Mouse (Mus musculus) embryonic stem cell, embryonic (primary cell): ENCODE measurements around the gene Psme4.

Experiments used
- CTCF ChIA-PET, 4 experiments: fragments of 300-600 bp in 2 of 4; fragments of 350-600 bp in 2 of 4; sonication (Branson Sonifier 250); formaldehyde crosslinking; loops; one replicate each; lab custom pipeline; 2022; ENCODE audit warnings: inconsistent platforms in 2 of 4; lab: Charles Lee
- POLR2A ChIA-PET, 4 experiments: fragments of 300-600 bp in 2 of 4; fragments of 350-600 bp in 2 of 4; sonication (Branson Sonifier 250); formaldehyde crosslinking; loops; one replicate each; lab custom pipeline; 2022; ENCODE audit warnings: antibody characterized with exemption in 4 of 4, inconsistent platforms in 1 of 4; lab: Charles Lee

Psme4 gene

DNA sequence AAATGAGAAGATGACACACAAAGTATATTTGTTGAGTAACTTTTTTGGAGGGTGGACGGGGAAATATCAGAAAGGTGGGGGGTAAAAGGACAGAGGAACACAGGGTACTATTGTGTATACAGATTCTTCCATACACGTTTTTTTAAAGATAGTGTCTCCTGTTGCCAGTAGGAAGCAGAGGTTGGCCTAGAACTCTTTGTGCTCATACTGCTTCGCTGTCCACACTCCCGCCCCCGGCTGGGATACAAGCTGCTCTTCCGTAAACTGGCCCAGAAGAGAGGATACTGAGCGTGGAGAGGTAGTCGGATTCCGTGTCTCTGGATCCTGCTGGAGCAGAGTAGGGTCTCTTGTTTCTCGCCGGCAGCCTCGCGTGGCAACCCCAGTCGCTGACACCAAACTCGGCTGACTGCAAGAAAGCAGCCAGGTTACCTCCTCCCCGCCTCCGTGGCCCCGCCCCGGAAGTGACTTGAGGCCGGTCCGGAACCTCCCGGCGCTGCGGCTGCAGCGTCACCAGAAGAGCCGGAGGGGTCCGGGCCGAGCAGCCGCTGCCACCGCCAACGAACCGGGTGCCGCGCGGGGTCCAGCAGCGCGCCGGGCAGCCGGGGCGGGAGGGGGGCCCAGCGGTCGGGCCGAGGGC is at the start of gene Psme4:
Gene Psme4, plus strand, starts transcription at position 460 of the 637 bp plus-strand sequence.
- ChIA-PET CTCF (no interaction called here), POLR2A (interaction anchor here in 3 of 4 experiments (0.6 to 7.1 kb wide), 23 partner anchors 10 to 122 kb away, joined by 3 to 72 read pairs (median 10); partner anchors contain the start of gene Acyp2 (in 1 of the 3))

DNA sequence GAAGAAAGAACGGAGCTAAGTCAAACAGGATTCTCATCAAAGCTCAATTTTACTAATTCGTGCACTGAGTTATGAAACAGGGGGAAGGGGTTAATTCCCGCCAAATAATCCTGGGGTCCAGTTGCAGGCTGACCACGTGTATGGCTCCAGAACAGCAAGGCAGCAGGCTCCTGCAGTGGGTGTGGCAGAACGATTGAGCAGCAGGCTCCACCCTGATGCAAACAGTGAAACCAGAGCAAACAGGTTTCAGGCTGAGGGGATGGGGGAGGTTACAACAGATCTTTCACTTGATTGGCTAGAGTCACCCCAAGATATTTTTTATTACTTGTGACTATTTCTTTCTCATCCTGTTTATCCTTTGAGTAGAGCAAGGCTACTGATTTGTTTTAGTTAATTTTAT is 48.1 kb upstream of the Psme4 start:
- ChIA-PET CTCF (no interaction called here), POLR2A (interaction anchor here in 2 of 4 experiments (1.0 to 1.9 kb wide), 3 partner anchors 25 to 28 kb away, joined by 3 to 5 read pairs (median 3); no protein-coding TSS in a partner anchor)

DNA sequence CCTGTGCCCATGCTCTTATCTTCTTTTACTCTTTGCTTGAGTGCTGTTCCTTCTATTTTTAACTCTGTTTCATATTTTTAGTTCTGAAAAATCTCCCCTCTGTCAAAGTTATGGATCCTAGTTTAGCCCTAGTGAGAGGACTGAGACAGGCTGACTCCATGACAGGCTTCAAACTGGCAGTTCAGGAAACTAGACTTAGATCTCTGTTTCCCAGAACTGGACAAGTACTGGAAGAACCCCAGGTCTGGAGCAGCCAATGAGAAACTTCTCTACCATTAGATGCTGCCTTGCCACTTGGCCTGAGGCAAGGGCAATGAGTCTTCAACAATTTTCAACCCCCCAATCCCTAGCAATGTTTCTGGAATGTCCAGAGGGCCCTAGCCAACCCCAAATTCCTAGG is 40.8 kb upstream of the Psme4 start:
- ChIA-PET POLR2A (interaction anchor here in 1 of 4 experiments (1.6 to 1.7 kb wide), 2 partner anchors 19 to 20 kb away, joined by 4 to 8 read pairs; no protein-coding TSS in a partner anchor), CTCF (no interaction called here)

DNA sequence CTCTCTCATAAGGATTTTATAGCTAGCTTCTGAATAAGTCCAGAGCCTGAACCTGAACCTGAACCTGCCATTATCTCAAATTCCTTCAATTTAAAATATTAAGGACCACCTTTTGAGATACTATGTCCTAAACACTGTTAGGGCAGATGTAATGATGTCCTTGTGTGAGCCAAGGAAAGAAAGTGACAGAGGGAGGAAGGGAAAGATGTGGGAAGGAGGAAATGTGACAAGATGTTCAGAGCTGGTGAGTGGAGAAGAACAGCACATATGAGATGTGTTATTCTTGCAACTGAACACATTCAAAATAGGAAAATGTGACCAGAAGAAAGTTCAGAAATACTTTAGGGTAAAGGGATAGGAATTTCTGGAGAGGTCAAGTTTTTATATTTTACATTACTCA is 38.1 kb upstream of the Psme4 start:
- POLR2A ChIA-PET, result interaction anchor here in 2 of 4 experiments (0.5 to 1.4 kb wide), 5 partner anchors 11 to 39 kb away, joined by 3 to 10 read pairs (median 3); partner anchors contain the start of gene Psme4 (in 1 of the 2)
- CTCF ChIA-PET, result no interaction called here

DNA sequence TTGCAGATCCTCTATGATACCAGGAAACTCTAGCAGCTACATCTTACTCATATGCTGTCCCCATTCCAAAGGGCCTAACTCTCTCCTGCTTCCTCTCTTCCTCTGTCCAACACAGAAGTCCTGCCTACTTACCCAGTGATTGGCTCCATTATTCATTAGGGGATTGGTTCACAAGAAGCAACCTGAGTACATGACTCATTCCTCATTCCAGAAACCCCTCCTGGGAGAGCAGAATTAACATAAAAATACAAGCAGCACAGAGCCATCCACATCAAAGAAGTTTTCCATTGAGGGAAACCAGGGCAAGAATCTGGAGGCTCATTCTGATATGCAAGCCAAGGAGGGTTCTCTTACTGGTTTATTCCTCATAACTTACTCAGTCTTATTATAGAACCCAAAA is 27.5 kb upstream of the Psme4 start:
- POLR2A ChIA-PET, result interaction anchor here in 1 of 4 experiments (1.2 to 1.5 kb wide), 2 partner anchors 11 to 28 kb away, joined by 3 to 7 read pairs; partner anchors contain the start of gene Psme4
- CTCF ChIA-PET, result no interaction called here

DNA sequence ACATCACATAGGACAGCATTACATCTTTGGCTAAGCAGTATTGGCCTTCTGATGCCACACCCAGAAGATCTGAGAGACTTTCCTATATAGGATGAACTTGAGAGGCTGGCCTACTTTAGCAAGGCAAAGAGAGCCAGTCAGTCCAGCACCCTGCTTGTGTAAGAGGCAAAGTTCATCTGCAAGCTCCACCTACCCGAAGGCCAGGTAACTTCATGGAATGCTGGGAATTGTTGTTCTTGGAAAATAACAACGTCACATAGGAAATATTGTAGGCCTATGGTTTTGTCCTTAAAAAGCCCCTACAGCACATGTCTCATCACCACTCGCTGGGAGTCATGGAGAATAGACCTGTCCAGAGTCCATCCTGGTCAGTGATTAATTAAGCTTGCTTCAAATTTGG is 22.6 kb upstream of the Psme4 start:
- CTCF ChIA-PET, result no interaction called here

DNA sequence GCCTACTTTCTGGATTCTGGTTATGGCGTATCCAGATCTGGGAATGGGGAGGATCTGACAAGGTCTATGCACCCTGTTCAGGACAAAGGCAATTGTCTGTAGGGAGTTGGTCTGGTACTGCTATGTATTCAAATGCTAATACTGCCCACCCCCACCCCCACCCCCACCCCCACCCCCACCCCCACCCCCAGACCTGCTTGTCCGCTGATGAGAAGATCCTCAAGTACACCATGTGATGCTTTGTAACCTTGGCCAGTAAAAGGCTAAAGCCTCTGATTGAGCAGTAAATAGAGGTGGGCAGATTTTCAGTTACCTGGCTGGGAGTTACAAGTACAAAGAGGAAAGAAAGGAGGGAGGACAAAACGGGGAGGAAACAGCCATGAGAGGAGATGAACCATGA is 21.9 kb upstream of the Psme4 start:
- POLR2A ChIA-PET, result interaction anchor here in 3 of 4 experiments (0.6 to 5.7 kb wide), 38 partner anchors 11 to 1233 kb away, joined by 3 to 72 read pairs (median 6); partner anchors contain the start of genes Psme4 (in 3 of the 3), Acyp2 (in 2 of the 3), Asb3 (in 1 of the 3) and Gpr75 (in 1 of the 3)
- CTCF ChIA-PET, result interaction anchor here in 1 of 4 experiments (1.2 kb wide), 1 partner anchor 44 kb away, joined by 3 read pairs; no protein-coding TSS in a partner anchor

More for the DNA sequence above, 22.6 kb upstream of the Psme4 start:
- POLR2A ChIA-PET, result interaction anchor here in 3 of 4 experiments (0.6 to 5.7 kb wide), 24 partner anchors 12 to 1234 kb away, joined by 3 to 72 read pairs (median 5); partner anchors contain the start of genes Psme4 (in 3 of the 3) and Acyp2 (in 1 of the 3)

DNA sequence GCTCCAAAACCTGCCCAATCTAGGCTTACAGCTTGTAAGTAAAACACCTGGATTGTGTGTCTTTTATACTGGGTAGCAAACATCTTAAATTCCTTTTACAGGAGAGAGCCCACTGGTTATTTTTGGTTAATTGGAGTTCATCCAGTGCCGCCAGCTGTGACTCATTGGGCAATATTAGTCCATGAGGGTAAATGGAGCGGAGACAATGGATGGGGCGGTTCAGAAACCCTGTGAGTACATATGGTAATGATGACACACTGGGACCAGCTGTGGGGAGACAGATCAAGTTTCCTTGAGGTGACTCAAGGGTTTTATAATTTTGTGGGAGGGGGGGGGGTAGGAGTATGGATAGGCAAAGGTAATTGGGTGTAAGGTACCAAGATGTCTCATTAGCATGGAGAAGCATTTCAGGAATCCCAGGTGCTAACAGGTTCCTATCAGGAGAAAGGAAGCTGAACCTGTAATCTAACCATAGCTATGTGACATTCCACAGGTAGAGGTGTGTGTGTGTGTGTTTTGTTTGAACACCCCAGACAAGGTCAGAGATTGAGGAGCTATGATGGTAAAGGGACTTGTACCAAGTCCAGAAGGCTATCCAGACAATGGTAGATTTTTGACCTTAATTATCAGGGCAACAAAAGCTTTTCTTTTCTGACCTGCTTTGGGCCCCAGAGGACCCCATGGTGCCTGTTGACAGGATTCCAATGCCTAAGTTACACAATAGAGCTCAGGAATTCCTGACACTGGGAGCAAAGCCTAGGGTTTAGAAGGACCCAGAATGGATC is 21.3 kb upstream of the Psme4 start:
- POLR2A ChIA-PET, result interaction anchor here (0.6 to 5.7 kb wide), 85 partner anchors 9 to 1282 kb away, joined by 3 to 72 read pairs (median 5); partner anchors contain the start of genes Psme4 (in 3 of the 4), Acyp2 (in 2 of the 4), Stc2 (in 2 of the 4) and 4930505A04Rik (in 1 of the 4)
- CTCF ChIA-PET, result interaction anchor here in 2 of 4 experiments (0.6 to 1.2 kb wide), 3 partner anchors 43 to 1196 kb away, joined by 3 to 8 read pairs (median 4); no protein-coding TSS in a partner anchor

DNA sequence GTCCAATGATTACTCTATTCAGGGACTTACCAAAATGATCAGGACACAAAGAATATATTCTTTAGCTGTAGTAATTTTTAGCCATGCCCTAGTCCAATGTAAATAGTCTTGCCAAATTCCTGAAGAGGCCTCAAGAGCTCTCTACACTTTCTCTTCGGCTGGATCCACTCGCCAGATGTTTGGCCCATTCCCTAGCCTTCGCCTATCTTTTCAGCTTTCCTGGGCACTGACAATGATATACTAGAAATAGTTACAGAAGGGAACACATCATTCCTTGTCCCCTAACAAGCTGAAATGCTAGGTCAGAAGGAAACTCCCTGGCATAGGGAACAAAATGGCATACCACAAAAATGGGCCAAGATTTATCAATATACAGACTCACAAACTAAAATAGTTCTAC is 18.6 kb upstream of the Psme4 start:
- CTCF ChIA-PET, result no interaction called here
- POLR2A ChIA-PET, result interaction anchor here in 1 of 4 experiments (0.7 to 5.7 kb wide), 3 partner anchors 19 to 642 kb away, joined by 3 to 72 read pairs (median 3); partner anchors contain the start of gene Psme4

DNA sequence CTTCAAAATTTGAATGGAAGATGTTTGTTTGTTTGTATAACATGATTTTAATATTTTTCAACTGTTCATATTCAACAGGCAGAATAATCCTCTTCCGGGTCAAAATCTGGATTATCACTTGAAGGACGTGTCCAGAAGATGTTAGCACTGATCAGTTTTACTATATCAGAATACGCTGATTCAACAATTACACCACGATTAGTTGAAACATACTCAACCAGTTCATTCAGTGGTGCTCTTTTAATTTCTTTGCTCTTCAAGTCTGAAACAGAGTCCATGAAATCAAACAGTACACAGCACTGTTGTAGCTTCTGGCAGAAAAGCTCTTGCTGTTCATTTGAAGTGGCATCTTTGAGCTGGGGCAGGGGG is 17.1 kb upstream of the Psme4 start:
- CTCF ChIA-PET, result interaction anchor here in 1 of 4 experiments (0.6 kb wide), 1 partner anchor 857 kb away, joined by 5 read pairs; no protein-coding TSS in a partner anchor
- POLR2A ChIA-PET, result interaction anchor here in 3 of 4 experiments (1.0 to 4.9 kb wide), 16 partner anchors 8 to 283 kb away, joined by 3 to 49 read pairs (median 4); partner anchors contain the start of gene Psme4 (in 3 of the 3)

DNA sequence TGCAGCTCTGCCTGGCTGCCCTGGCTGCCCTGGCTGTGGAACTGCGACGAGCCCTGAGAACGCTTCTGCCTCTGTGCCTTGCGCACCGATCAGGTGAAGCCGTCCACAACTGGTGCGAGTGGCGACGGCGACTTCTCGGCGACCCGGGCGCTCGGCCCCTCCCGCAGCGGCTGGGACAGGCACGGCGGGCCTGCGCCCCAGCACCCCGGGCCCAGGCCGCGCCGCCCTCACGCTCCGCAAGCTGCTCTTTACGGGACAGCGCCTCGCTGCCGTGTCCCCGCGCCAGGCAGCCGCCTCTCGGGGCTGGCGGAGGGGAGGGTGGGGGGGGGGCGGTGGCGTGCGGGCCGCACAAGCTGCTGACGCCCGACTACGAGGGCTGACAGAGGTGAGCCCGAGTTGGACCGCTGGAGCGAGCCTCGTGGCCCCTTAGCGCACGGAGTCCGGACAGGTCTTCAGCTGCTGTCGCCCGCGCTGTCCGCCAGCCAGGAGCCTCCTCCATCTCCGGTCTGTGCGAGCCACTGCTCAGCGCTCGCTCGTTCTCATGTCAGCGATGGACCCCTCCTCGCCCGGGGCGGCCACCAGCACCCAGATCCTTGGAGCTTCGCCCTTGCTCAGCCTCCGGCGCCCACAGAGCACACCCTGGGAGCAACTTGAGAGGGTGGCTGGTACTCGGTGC is 16.5 kb upstream of the Psme4 start:
- ChIA-PET CTCF (interaction anchor here in 1 of 4 experiments (0.6 kb wide), 1 partner anchor 858 kb away, joined by 5 read pairs; no protein-coding TSS in a partner anchor), POLR2A (interaction anchor here in 3 of 4 experiments (0.5 to 4.9 kb wide), 25 partner anchors 8 to 880 kb away, joined by 3 to 49 read pairs (median 4); partner anchors contain the start of genes Psme4 (in 3 of the 3) and Acyp2 (in 1 of the 3))

DNA sequence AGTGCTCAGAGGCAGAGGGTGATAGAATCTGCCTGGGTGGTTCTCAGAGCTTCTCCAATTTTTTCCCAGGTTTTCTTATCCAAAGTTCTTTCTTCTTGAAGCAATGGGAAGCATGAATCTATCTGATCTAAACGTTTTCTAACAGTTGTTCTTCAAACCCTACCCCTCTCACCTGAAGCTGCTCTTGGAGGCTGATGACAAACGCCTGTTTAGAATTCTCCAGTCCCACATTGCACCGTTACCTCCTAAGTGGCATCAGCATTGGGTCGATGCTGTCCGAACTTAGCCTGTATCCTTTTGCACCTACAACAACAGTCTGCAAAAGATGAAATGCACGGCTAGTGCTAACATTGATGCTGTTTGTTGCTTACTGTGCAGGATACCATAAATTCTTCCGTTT is 10.1 kb upstream of the Psme4 start:
- ChIA-PET POLR2A (interaction anchor here (1.0 to 8.1 kb wide), 10 partner anchors 9 to 24 kb away, joined by 3 to 53 read pairs (median 6); partner anchors contain the start of gene Psme4 (in 2 of the 4)), CTCF (interaction anchor here in 1 of 4 experiments (0.5 kb wide), 1 partner anchor 11 kb away, joined by 4 read pairs; no protein-coding TSS in a partner anchor)

DNA sequence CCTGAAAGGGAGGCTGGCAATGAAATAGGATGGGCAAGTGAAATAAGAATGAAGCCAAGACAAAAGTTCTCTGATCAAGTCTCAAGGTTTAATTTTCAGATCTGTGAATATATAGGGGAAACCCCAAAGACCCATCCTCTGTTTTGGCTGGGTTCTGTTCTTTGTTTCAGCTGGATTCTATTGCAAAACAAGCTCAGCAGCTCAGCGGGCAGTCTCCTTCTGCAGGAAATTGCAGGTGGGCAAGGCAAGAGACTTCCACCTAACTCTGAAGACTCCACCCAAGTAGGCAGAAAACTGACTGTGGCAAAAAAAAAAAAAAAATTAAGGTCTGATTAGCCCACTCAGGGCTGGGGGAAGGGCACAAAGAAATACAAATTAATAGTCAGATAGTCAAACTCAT is 9.6 kb upstream of the Psme4 start:
- ChIA-PET POLR2A (interaction anchor here (0.6 to 8.1 kb wide), 13 partner anchors 10 to 123 kb away, joined by 3 to 53 read pairs (median 5); partner anchors contain the start of genes Psme4 (in 2 of the 4), Asb3 (in 1 of the 4) and Gpr75 (in 1 of the 4)), CTCF (interaction anchor here in 1 of 4 experiments (0.5 kb wide), 1 partner anchor 10 kb away, joined by 4 read pairs; no protein-coding TSS in a partner anchor)

DNA sequence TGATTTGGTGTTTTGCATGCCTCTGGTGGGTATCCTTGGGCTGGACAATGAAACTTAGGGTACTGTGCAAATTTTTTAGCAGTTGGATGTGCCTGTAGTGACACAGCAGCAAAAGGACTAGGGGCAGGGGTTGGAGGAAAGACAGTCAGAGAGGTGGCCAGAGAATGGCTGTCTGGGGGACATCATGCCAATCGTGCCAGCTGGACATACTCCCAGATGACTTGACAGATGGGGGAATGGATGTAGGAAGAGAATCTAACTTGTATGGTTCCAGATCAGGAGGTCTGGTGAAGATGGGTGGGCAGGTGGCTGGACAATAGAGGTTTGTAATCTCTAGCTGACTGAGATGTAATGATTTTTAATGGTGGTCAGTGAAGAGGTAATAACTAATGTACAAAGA is 6.5 kb upstream of the Psme4 start:
- ChIA-PET POLR2A (interaction anchor here in 3 of 4 experiments (0.8 to 8.1 kb wide), 4 partner anchors 10 to 15 kb away, joined by 3 to 53 read pairs (median 5); no protein-coding TSS in a partner anchor), CTCF (no interaction called here)

DNA sequence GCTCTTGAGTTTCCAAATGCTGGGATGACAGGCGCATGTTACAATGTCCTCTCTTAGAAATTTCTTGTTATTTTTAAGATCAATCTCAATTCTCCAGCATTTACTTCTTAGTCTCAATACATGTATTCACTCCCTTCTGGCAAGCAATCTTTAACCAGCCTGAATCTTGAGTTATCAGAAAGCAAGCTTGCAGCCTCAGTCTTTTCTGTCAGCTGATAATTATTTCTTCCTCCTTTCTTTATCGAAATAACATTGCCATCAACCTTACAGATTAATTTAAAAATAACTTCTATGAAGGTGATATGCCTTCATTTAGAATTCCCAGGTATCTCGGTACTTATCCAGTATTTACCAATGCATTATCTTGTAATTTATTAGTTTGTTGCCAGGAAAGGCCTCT is 709 bp upstream of the Psme4 start:
- ChIA-PET CTCF (interaction anchor here in 1 of 4 experiments (0.6 kb wide), 1 partner anchor 25 kb away, joined by 3 read pairs; no protein-coding TSS in a partner anchor), POLR2A (interaction anchor here in 3 of 4 experiments (0.6 to 7.1 kb wide), 19 partner anchors 9 to 122 kb away, joined by 3 to 72 read pairs (median 10); partner anchors contain the start of gene Acyp2 (in 1 of the 3))

DNA sequence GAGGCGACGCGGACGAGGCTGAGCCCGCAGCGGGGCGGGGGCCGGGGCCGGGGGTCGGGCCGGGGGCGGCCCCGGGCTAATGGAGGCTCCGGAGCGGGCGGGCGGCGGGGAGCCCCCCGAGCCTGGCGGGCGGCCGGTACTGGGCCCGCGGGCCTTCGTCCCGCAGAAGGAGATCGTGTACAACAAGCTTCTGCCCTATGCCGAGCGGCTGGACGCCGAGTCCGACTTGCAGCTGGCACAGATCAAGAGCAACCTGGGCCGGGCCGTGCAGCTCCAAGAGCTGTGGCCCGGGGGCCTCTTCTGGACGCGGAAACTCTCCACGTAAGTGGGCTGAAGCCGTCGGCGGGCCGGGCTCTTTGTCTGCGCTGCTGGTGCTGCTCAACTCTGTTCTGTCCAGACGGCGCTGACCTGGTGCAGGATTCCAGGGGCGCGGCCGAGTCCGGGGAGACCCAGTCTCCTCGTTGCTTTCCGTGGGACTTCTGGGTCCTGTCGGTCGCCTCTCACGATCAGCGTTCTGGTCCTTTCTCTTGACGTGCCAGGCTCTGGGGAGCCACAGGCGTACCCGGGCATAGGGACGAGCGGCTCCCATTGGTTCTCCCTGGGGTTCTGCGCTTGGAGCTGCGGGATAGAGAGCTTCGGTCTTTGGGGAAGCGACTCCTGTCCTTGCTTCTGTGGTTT is 517 bp downstream of the Psme4 start:
- ChIA-PET CTCF (interaction anchor here in 2 of 4 experiments (0.7 to 1.0 kb wide), 3 partner anchors 10 to 35 kb away, joined by 3 to 4 read pairs (median 3); no protein-coding TSS in a partner anchor), POLR2A (interaction anchor here (0.5 to 7.1 kb wide), 39 partner anchors 8 to 598 kb away, joined by 3 to 72 read pairs (median 5); partner anchors contain the start of genes 4930505A04Rik (in 1 of the 4), Acyp2 (in 1 of the 4), Chac2 (in 1 of the 4) and Stc2 (in 1 of the 4))
